Mouse (Mus musculus) hindbrain, embryonic 11.5 days (tissue): ENCODE measurements around the gene Ccdc124. TPM values are rescaled to one million over a fixed set of nuclear protein-coding genes. Genes with fewer than 3 reads are reported as not detected.

Experiments used
- ATAC-seq: fragments of 200-750 bp; cut with Nextera tagmentation; 2 replicates; pipeline ENCODE4 v1.8.0; 2017; ENCODE audit warnings: mild to moderate bottlenecking, moderate TSS enrichment, moderate library complexity; ENCODE audit not compliant: low FRiP score
- DNase-seq: peaks from one replicate; pipeline ENCODE4 v3.0.0-alpha.2; 2015; ENCODE audit warnings: low spot score
- H3K27ac ChIP-seq: fragments of 300-500 bp; sonication (generic); 2 replicates; pipeline ENCODE4 v1.5.1; 2014; ENCODE audit warnings: mild to moderate bottlenecking, low read depth, low read length
- H3K27me3 ChIP-seq: fragments of 300-500 bp; sonication (generic); 2 replicates; pipeline ENCODE4 v1.6.1; 2014; ENCODE audit warnings: mild to moderate bottlenecking, low read length, moderate library complexity, mixed read lengths; ENCODE audit not compliant: control insufficient read depth, insufficient read depth
- H3K36me3 ChIP-seq: fragments of 300-500 bp; sonication (generic); 2 replicates; pipeline ENCODE4 v1.6.1; 2014; ENCODE audit warnings: mild to moderate bottlenecking, low read length, moderate library complexity, mixed read lengths; ENCODE audit not compliant: control insufficient read depth, insufficient read depth
- H3K4me1 ChIP-seq: fragments of 300-500 bp; sonication (generic); replicated peaks from 2 replicates; pipeline ENCODE4 v1.6.1; 2014; ENCODE audit warnings: low read length, mixed read lengths; ENCODE audit not compliant: control insufficient read depth, insufficient read depth
- H3K4me2 ChIP-seq: fragments of 300-500 bp; sonication (generic); replicated peaks from 2 replicates; pipeline ENCODE4 v1.6.1; 2014; ENCODE audit warnings: mild to moderate bottlenecking, low read depth, low read length
- H3K4me3 ChIP-seq: fragments of 300-500 bp; sonication (generic); 2 replicates; pipeline ENCODE4 v1.5.1; 2014; ENCODE audit warnings: low read depth, low read length
- H3K9ac ChIP-seq: fragments of 300-500 bp; sonication (generic); 2 replicates; pipeline ENCODE4 v1.6.1; 2014; ENCODE audit warnings: low read depth, low read length
- H3K9me3 ChIP-seq: fragments of 300-500 bp; sonication (generic); 2 replicates; pipeline ENCODE4 v1.6.1; 2016; ENCODE audit warnings: low read length; ENCODE audit not compliant: control insufficient read depth
- WGBS: fragments of 180-500 bp; shearing (Covaris S2); extraction: QIAGEN DNeasy Blood & Tissue Kit; methylation state at CpG from one replicate; pipeline ENCODE4 v1.1.7; 2014; 5-methylcytosine and 5-hydroxymethylcytosine counted together
- polyA plus RNA-seq: library from polyadenylated mRNA; unstranded; fragments of >200 nt; fragmentation: Nextera tagmentation; extraction: Ambion mirVana; gene quantifications from 2 replicates; pipeline ENCODE4 v1.2.1, GENCODE M21; 2014

Ccdc124 gene
- polyA plus RNA-seq, 1 experiment from 2014 or later = 173 TPM

DNA sequence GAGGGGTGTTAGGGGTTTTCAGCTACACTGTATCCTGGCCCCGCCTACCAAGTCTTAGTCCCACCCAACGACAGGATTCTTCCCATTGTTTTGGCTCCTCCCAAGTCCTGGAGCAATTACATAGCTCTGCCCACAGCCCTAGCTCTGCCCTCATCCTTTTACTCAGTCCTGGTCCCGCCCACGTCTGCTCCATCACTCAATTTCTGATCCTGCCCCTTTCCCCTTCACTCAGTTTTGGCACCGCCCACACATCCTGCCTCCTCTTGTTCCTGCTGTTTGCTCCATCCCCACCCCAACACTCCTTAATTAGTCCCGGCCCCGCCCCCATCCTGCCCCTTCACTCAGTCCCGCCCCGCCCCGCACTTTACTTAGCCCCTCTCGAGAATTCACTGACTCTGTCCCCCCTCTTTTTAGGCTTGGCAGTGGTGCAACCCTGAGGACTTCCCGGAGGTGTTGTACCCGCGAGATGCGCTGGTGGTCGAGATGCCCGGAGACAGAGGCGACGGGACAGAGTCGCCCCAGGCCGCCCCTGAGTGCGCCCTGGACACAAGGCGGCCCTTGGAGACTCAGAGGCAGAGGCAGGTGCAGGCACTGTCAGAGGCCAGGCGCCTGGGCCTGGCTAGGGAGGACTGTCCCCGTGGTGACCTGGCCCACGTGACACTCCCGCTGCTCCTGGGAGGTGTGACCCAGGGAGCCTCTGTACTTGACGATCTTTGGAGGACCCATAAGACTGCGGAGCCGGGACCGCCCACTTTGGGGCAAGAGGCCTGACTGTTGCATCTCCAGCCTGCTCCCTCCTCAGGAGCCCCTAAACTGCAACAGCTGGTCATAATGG is 53.4 kb downstream of the Ccdc124 start:
- Histone ChIP-seq H3K4me3 (no peak overlapping the region), H3K36me3 (no peaks in the 10 kb centered on the region), H3K27me3 (peaks cover 20% of the 10 kb centered on the region), H3K4me2 (peak overlapping the region; percentile 29; the same call in 1 of the 2 replicates), H3K9ac (no peak overlapping the region), H3K4me1 (peaks cover 5% of the 10 kb centered on the region; the same call in 1 of the 2 replicates), H3K9me3 (no peaks in the 10 kb centered on the region), H3K27ac (no peak overlapping the region)
- ATAC-seq = peak; percentile 82
- DNase-seq = peak; percentile 75
- WGBS = 2% methylated on average over 31 of the region's 31 CpGs

Other genes with a start within 250 kb of the Ccdc124 start
- not detected in 2 replicates for gene Gdf15, start 241.5 kb downstream of the Ccdc124 start, polyA plus RNA-seq
- gene Pgpep1, start 213.5 kb downstream of the Ccdc124 start, polyA plus RNA-seq = 170 TPM in 2 replicates
- 282 and 299 TPM in 2 replicates for gene Lsm4, start 200.7 kb downstream of the Ccdc124 start, polyA plus RNA-seq
- 126 and 137 TPM in 2 replicates for gene Jund, start 175.0 kb downstream of the Ccdc124 start, polyA plus RNA-seq
- 0.03 and 0.14 TPM in 2 replicates for gene Iqcn, start 170.5 kb downstream of the Ccdc124 start, polyA plus RNA-seq
- gene Gm3336, start 155.4 kb downstream of the Ccdc124 start, polyA plus RNA-seq = not detected in 2 replicates
- gene Pde4c, start 150.2 kb downstream of the Ccdc124 start, polyA plus RNA-seq = 0.09 TPM in 1 of 2 replicates, not detected in the other
- gene Rab3a, start 119.3 kb downstream of the Ccdc124 start, polyA plus RNA-seq = 91.5 and 94.3 TPM in 2 replicates
- gene Mpv17l2, start 113.0 kb downstream of the Ccdc124 start, polyA plus RNA-seq = 38.7 and 40.6 TPM in 2 replicates
- gene Pik3r2, start 97.2 kb downstream of the Ccdc124 start, polyA plus RNA-seq = 31.5 and 36.5 TPM in 2 replicates
- 11.2 and 12.3 TPM in 2 replicates for gene Mast3, start 68.9 kb downstream of the Ccdc124 start, polyA plus RNA-seq
- gene Il12rb1, start 65.5 kb downstream of the Ccdc124 start, polyA plus RNA-seq = 0.08 TPM in 1 of 2 replicates, not detected in the other
- gene Arrdc2, start 34.2 kb downstream of the Ccdc124 start, polyA plus RNA-seq = 9.9 and 10.3 TPM in 2 replicates
- gene Kcnn1, start 10.7 kb downstream of the Ccdc124 start, polyA plus RNA-seq = 10.7 and 12.2 TPM in 2 replicates
- gene Slc5a5, start 18.8 kb upstream of the Ccdc124 start, polyA plus RNA-seq = 0.47 and 0.71 TPM in 2 replicates
- 3,048 and 3,182 TPM in 2 replicates for gene Rpl18a, start 23.5 kb upstream of the Ccdc124 start, polyA plus RNA-seq
- gene Map1s, start 32.0 kb upstream of the Ccdc124 start, polyA plus RNA-seq = 32.3 and 34.3 TPM in 2 replicates